Mouse (Mus musculus) forebrain, postnatal 0 days (tissue): ENCODE measurements around the gene Irf7. TPM values are rescaled to one million over a fixed set of nuclear protein-coding genes. Genes with fewer than 3 reads are reported as not detected.
"Not testable (repeated sequence)": the region's sequence is repeated elsewhere in the genome, so short reads cannot be mapped to it uniquely, and the experiment has no call there.

Source experiments
- ATAC-seq: fragments of 200-750 bp; cut with Nextera tagmentation; 2 replicates; pipeline ENCODE4 v1.8.0; 2017; ENCODE audit warnings: mild to moderate bottlenecking, moderate library complexity
- DNase-seq: peaks from one replicate; pipeline ENCODE4 v3.0.0-alpha.2; 2015
- H3K27ac ChIP-seq: fragments of 300-500 bp; sonication (generic); 2 replicates; pipeline ENCODE4 v1.5.1; 2014; ENCODE audit warnings: low read depth, mild to moderate bottlenecking, antibody characterized with exemption, low read length, moderate library complexity, mixed read lengths
- H3K27me3 ChIP-seq: fragments of 300-500 bp; sonication (generic); 2 replicates; pipeline ENCODE4 v1.6.1; 2014; ENCODE audit warnings: mild to moderate bottlenecking, low read length, mixed read lengths; ENCODE audit not compliant: insufficient read depth
- H3K36me3 ChIP-seq: fragments of 300-500 bp; sonication (generic); 2 replicates; pipeline ENCODE4 v1.6.1; 2014; ENCODE audit warnings: mild to moderate bottlenecking, moderate library complexity; ENCODE audit not compliant: insufficient read depth
- H3K4me1 ChIP-seq: fragments of 300-500 bp; sonication (generic); 2 replicates; pipeline ENCODE4 v1.6.1; 2014; ENCODE audit warnings: antibody characterized with exemption; ENCODE audit not compliant: insufficient read depth
- H3K4me2 ChIP-seq: fragments of 300-500 bp; sonication (generic); 2 replicates; pipeline ENCODE4 v1.6.1; 2014; ENCODE audit warnings: low read depth, mild to moderate bottlenecking, moderate library complexity
- H3K4me3 ChIP-seq: fragments of 300-500 bp; sonication (generic); 2 replicates; pipeline ENCODE4 v1.5.1; 2014; ENCODE audit warnings: low read depth, low read length, mixed read lengths
- H3K9ac ChIP-seq: fragments of 300-500 bp; sonication (generic); 2 replicates; pipeline ENCODE4 v1.6.1; 2014; ENCODE audit warnings: mild to moderate bottlenecking
- H3K9me3 ChIP-seq: fragments of 300-500 bp; sonication (generic); 2 replicates; pipeline ENCODE4 v1.6.1; 2016; ENCODE audit warnings: low read length
- CTCF ChIP-seq: sonication (generic); IDR thresholded peaks from 2 replicates; pipeline ENCODE4 v1.5.1; 2016; ENCODE audit warnings: antibody characterized with exemption, control low read depth, low read depth
- WGBS: fragments of 180-500 bp; shearing (Covaris S2); extraction: QIAGEN DNeasy Blood & Tissue Kit; methylation state at CpG from one replicate; pipeline ENCODE4 v1.1.7; 2014; 5-methylcytosine and 5-hydroxymethylcytosine counted together
- polyA plus RNA-seq: library from polyadenylated mRNA; unstranded; fragments of >200 nt; fragmentation: Nextera tagmentation; extraction: Ambion mirVana; gene quantifications from 2 replicates; pipeline ENCODE4 v1.2.1, GENCODE M21; 2015
- total RNA-seq: library from RNA; depleted of rRNA; stranded (reverse); fragments of >200 nt; gene quantifications from 2 replicates; pipeline ENCODE4 v1.2.3, GENCODE M21; 2014

Irf7 gene
- total and polyA plus RNA-seq, 2 experiments from 2014 or later, result 3.7 to 3.8 TPM

DNA sequence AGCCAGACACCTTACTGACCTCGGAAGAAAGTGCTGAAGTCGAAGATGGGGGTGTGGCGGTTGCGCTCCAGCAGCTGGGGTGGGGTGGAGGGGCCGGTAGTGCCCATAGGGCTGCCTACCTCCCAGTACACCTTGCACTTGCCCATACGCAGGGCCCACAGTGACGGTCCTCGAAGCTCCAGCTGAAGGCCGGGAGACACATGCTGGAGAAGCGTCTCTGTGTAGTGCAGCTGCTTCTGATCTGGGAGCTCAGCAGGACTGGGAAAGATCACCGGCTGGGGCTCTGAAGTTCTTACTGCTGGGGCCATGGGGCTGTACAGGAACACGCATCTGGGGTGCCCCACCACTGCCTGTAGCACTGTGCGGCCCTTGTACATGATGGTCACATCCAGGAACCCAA, 2.6 kb downstream of the Irf7 start:
- peaks cover 57% of the 10 kb centered on the region for H3K36me3 ChIP-seq
- no peaks in the 10 kb centered on the region for H3K27me3 ChIP-seq
- H3K4me2 ChIP-seq, result no peak overlapping the region
- no peaks in the 10 kb centered on the region for H3K9me3 ChIP-seq
- no peak overlapping the region for H3K9ac ChIP-seq
- no peak for ATAC-seq
- no peaks in the 10 kb centered on the region for H3K4me1 ChIP-seq
- WGBS, result 94% methylated on average over 13 of the region's 13 CpGs
- no peak overlapping the region for H3K4me3 ChIP-seq
- no peak for DNase-seq
- no peak overlapping the region for H3K27ac ChIP-seq
- TF ChIP-seq CTCF, result no peak

- no peak for TF ChIP-seq CTCF
- 92% methylated on average over 3 of the region's 3 CpGs for WGBS
These were observed 4.8 kb downstream of the Irf7 start for GRCm38 (mm10) chr7:141261480-141261879.

GRCm38 (mm10) chr7:141256159-141256558, 10.1 kb downstream of the Irf7 start:
- Histone ChIP-seq H3K4me2 (no peak overlapping the region), H3K4me3 (no peak overlapping the region), H3K27ac (no peak overlapping the region), H3K4me1 (no peaks in the 10 kb centered on the region), H3K27me3 (no peaks in the 10 kb centered on the region), H3K9me3 (no peaks in the 10 kb centered on the region), H3K9ac (no peak overlapping the region), H3K36me3 (peaks cover 70% of the 10 kb centered on the region)
- ATAC-seq (no peak), DNase-seq (no peak)
- 93% methylated on average over 10 of the region's 10 CpGs for WGBS
- TF ChIP-seq CTCF, result no peak

More at GRCm38 (mm10) chr7:141261480-141261879, 4.8 kb downstream of the Irf7 start:
- Histone ChIP-seq H3K27ac (no peak overlapping the region), H3K9ac (no peak overlapping the region), H3K27me3 (no peaks in the 10 kb centered on the region), H3K4me2 (no peak overlapping the region), H3K4me3 (no peak overlapping the region), H3K4me1 (no peaks in the 10 kb centered on the region), H3K36me3 (peaks cover 79% of the 10 kb centered on the region), H3K9me3 (no peaks in the 10 kb centered on the region)
- no peak for ATAC-seq
- no peak for DNase-seq

DNA sequence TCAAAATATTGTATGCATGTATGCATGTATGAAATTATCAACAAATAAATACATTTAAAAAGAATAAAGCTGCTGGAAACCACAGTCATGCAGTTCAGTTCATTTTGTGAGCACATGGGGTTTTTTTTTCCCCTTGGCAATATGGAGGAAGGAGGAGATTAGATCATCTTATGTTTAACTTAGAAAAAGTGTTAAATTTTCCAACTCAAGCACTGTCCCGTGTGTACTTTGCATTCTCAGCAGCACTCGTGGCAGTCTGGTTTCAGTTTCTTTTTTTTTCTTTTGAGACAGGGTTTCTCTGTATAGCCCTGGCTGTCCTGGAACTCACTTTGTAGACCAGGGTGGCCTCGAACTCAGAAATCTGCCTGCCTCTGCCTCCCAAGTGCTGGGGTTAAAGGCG, 15.8 kb downstream of the Irf7 start:
- not testable (repeated sequence) for H3K9me3 ChIP-seq, H3K27ac ChIP-seq, H3K4me2 ChIP-seq, ATAC-seq, DNase-seq, H3K4me3 ChIP-seq, H3K4me1 ChIP-seq, H3K9ac ChIP-seq, H3K27me3 ChIP-seq
- peaks cover 67% of the 10 kb centered on the region for H3K36me3 ChIP-seq
- 92% methylated on average over 4 of the region's 4 CpGs for WGBS

DNA sequence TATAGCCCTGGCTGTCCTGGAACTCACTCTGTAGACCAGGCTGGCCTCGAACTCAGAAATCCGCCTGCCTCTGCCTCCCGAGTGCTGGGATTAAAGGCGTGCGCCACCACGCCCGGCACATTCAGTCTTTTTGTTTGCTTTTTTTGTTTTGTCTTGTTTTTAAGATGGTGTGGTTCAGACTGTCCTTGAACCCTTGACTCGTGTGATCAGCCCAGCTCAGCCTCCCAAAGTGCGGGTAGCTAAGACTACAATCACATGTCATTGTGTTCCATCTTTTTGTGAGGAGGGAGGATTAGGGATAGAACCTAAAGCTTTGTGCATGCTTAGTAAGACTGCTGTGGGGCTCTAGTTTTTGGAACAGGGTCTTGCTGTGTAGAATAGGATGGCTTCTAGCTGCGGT, 34.7 kb downstream of the Irf7 start:
- H3K4me1 ChIP-seq, result peaks cover 12% of the 10 kb centered on the region
- peaks cover 56% of the 10 kb centered on the region for H3K36me3 ChIP-seq
- H3K27me3 ChIP-seq, result no peaks in the 10 kb centered on the region
- DNase-seq, result no peak
- H3K4me2 ChIP-seq, result no peak overlapping the region
- H3K27ac ChIP-seq, result no peak overlapping the region
- no peak overlapping the region for H3K4me3 ChIP-seq
- ATAC-seq, result no peak
- TF ChIP-seq CTCF, result no peak
- WGBS, result 92% methylated on average over 9 of the region's 10 CpGs
- H3K9ac ChIP-seq, result no peak overlapping the region
- no peaks in the 10 kb centered on the region for H3K9me3 ChIP-seq

- Histone ChIP-seq H3K4me3 (no peak overlapping the region), H3K27ac (no peak overlapping the region), H3K4me2 (no peak overlapping the region), H3K9ac (no peak overlapping the region), H3K36me3 (peaks cover 53% of the 10 kb centered on the region), H3K4me1 (peaks cover 12% of the 10 kb centered on the region), H3K27me3 (no peaks in the 10 kb centered on the region), H3K9me3 (no peaks in the 10 kb centered on the region)
- ATAC-seq (no peak), DNase-seq (no peak)
- 91% methylated on average over 3 of the region's 3 CpGs for WGBS
- TF ChIP-seq CTCF, result no peak
These were observed 35.2 kb downstream of the Irf7 start for GRCm38 (mm10) chr7:141231111-141231510.

DNA sequence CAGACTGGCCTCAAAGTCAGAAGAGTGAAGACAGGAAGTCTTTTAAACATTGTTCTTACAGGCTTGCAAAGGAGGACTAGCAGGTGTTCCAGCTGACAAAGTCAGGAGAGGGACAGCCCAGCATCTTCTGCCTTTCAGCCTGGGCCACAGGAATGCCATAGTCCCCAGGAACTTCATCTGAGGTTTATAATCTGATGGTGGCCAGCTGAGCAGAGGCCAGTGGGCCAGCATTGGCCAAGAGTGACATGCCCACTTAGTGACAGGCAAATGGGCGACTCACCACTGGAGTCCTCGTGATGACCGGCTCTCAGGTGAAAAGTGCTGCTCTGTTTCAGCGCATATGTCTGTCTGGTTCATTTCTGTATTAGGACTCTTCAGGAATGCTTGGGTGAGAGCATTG, 35.7 kb downstream of the Irf7 start:
- ATAC-seq (no peak), DNase-seq (no peak)
- no peak overlapping the region for H3K4me3 ChIP-seq
- TF ChIP-seq CTCF, result no peak
- peaks cover 48% of the 10 kb centered on the region for H3K36me3 ChIP-seq
- H3K9me3 ChIP-seq, result no peaks in the 10 kb centered on the region
- no peak overlapping the region for H3K4me2 ChIP-seq
- peaks cover 12% of the 10 kb centered on the region for H3K4me1 ChIP-seq
- H3K9ac ChIP-seq, result no peak overlapping the region
- WGBS, result 92% methylated on average over 4 of the region's 4 CpGs
- no peak overlapping the region for H3K27ac ChIP-seq
- H3K27me3 ChIP-seq, result no peaks in the 10 kb centered on the region

GRCm38 (mm10) chr7:141229702-141230101, 36.6 kb downstream of the Irf7 start:
- Histone ChIP-seq H3K9ac (peak overlapping the region; percentile 93), H3K36me3 (peaks cover 39% of the 10 kb centered on the region), H3K4me3 (peak overlapping the region; percentile 95), H3K27me3 (no peaks in the 10 kb centered on the region), H3K4me2 (peak overlapping the region; percentile 62), H3K9me3 (no peaks in the 10 kb centered on the region), H3K4me1 (peaks cover 12% of the 10 kb centered on the region), H3K27ac (no peak overlapping the region)
- TF ChIP-seq CTCF, result no peak
- WGBS, result 70% methylated on average over 6 of the region's 6 CpGs
- ATAC-seq, result no peak
- DNase-seq, result no peak
